Mouse (Mus musculus) spleen, adult 18-20 months (tissue): Measurements from ENCODE around the gene Cdc37.
A peak's percentile ranks its signal among the peaks of the same experiment; 100 is the strongest.

Experiments
- DNase-seq, 2 experiments: peaks; one replicate each; pipeline ENCODE4 v3.0.0; 2022; ENCODE audit warnings: mixed read lengths in 2 of 2

Gene Cdc37

GRCm38 (mm10) chr9:21093423-21093822, 56.4 kb downstream of the Cdc37 start:
- no peak for DNase-seq

- DNase-seq = peak; percentile 94 to 96
Observed at GRCm38 (mm10) chr9:21091707-21092320, 58.0 kb downstream of the Cdc37 start, which contains the start of the genes Gm38431 and Raver1. Gm38431 (minus strand) TSS chr9:21091997. Raver1 (minus strand) TSS chr9:21092008.

GRCm38 (mm10) chr9:21090972-21091706, 58.6 kb downstream of the Cdc37 start:
- DNase-seq = no peak

GRCm38 (mm10) chr9:21090537-21090936, 59.2 kb downstream of the Cdc37 start:
- no peak for DNase-seq

- DNase-seq = no peak
Observed at GRCm38 (mm10) chr9:21083324-21083723, 66.5 kb downstream of the Cdc37 start.
